Mouse (Mus musculus): ENCODE data around the gene Cox8a.
A peak's percentile ranks its signal among the peaks of the same experiment; 100 is the strongest.

Cox8a gene

DNA sequence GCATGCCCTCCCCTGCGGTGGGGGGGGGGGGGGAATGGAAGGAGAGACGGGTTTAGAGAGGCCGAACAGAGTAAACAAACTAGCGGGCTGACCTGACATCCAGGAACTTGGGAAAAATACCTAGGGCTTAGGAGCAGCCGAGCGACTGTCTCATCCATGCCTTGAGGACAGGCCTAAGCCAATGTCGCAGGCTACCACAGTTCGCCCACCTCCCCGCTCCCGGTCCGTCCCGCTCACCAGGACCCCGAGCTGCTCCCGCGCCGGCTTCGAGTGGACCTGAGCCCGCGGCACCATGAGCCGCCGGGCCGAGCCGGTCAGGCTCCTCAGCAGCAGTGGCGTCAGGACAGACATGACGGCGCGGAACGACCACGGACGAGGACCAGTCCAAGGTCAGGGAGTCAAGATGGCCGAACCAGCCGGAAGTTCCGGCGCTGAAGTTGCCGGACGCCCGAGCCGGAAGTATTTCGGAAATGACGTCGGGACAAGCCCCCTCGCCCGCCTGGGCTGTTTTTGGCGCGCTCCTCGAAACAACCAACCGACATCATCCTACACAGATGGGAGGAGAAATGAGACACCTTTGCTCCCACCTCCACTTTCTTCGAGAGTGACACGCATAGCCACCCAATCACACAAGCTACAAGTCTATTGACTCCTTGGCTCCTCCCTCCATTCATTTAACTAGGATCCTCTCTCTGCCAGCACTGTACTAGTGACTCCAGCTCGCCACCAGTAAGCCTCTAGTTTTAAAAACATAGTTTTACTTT, at the start of gene Cox8a:
Gene Cox8a (minus strand): TSS at position 455 of the 764 bp plus-strand sequence.
- peak; percentile 95 for DNase-seq

- no peak for DNase-seq
Observed at GRCm38 (mm10) chr19:7266421-7266831, 49.0 kb upstream of the Cox8a start.

- DNase-seq, result no peak
Observed at GRCm38 (mm10) chr19:7265478-7266191, 48.2 kb upstream of the Cox8a start.

DNA sequence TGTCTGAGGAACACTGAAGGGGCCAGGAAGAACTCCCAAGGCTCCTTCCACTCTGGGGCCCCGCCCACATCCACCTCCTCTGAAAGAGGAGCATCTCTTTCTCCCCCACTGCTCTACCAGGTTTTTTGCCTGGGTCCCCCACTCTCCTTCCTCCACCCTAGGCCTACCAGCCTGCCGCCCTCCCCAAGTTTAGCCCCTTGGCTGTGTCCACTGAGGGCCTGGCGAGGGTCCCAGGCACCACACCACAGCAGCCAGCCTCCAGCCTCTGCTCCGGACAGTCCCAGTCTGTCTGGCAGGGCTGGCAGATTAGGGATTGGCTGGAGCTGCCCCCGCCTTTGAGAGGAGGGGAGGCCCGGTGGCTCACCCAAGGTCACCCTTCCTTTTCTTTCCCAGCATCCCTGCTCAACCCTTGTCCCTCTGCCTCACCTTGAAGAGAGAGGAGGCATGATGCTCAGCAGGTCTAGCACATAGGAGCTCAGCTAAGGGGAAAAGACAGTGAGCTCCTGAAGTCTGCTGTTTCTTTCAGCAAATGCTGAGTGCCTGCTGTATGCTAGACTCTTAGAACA, 47.4 kb upstream of the Cox8a start:
- DNase-seq, result no peak

GRCm38 (mm10) chr19:7264088-7264765, 46.8 kb upstream of the Cox8a start:
- peak; percentile 92 for DNase-seq

- no peak for DNase-seq
Observed at GRCm38 (mm10) chr19:7262592-7262991, 45.2 kb upstream of the Cox8a start.

DNA sequence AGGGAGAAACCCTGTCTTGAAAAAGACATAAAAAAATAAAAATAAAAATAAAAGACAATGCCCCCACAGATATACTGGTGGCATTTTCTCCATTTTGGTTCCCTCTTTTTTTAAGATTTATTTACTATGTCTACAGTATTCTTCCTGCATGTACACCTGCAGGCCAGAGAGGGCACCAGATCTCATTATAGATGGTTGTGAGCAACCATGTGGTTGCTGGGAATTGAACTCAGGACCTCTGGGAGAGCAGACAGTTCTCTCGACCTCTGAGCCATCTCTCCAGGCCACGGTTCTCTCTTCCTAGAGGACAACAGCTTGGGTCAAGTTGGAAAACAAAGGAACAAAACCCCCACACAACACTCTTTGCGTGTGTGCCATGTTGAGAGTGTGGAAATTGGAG, 44.5 kb upstream of the Cox8a start:
- DNase-seq, result no peak

DNA sequence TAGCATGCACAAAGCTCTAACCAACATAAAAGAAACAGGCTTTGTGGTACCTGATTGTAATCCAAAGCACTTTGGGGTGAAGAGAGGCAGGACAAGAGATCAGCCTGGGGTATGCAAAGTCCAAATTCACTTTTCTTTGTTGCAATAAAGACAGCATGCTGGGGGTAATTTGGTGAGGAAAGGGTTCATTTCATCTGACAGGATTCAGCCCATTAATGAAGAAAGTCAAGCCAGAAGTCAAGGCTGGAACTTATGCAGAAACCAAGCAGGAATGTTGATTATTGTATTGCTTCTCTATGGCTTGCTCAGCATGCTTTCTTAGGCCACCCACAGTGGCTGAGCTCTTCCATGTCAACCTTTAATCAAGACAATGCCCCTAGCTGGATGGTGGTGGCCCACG, 44.1 kb upstream of the Cox8a start:
- no peak for DNase-seq

DNA sequence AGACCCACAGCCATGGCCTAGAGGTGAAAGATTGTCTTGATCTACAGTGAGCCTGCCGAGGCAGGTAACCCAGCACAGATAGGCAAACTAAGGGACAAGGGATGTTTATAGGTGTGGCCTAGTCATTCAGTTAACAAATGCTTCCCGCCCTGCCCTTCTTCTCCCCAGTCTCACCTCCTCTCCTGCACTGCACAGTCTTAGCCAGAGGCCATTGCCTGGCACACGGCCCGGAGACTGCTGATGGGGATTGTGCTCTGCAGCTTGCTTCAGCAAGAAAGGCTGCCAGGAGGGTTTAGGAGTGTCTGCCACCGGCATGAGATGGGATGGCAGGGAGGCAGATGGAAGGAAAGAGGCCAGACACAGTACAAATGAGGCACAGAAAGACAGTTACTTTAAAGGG, 40.5 kb upstream of the Cox8a start:
- no peak for DNase-seq

DNA sequence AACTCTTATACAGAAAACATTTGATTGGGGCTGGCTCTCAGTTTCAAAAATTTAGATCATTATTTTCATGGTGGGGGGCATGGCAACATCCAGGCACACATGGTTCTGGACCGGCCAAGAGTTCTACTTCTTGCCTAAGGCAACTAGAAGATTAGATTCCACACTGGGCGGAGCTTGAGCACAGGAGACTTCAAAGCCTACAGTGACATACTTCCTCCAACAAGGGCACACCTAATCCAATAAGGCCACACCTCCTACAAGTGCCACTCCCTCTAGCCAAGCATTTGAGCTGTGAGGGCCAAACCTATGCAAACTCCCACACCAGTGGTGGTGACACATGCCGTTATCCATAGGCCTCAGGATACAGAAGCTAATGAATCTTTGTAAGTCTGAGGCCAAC, 28.6 kb upstream of the Cox8a start:
- no peak for DNase-seq

- peak; percentile 95 for DNase-seq
Observed at GRCm38 (mm10) chr19:7240782-7241690, 23.6 kb upstream of the Cox8a start, which contains the start of gene Naa40. Gene Naa40 (minus strand): TSS chr19:7241183.

- DNase-seq, result no peak
Observed at GRCm38 (mm10) chr19:7240291-7240690, 22.9 kb upstream of the Cox8a start.

DNA sequence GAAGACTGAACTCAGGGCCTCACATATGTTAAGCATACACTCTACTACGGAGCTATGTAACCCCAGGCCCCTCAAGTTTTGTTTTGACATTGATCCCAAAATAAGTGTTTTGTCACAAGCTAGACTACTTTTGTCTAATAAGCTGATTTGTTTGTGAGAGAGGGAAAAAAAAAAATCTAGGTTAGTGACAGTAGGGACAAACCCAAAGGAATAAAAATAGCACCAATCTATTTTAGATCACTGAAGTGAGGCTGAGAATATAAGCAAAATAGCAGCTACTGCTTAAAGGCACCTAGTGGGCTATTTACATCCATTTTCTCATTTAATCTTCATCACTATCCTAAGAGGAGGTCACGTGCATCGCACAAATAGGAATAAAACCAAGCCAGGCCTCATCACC, 22.2 kb upstream of the Cox8a start:
- DNase-seq, result no peak

- DNase-seq, result no peak
Observed at GRCm38 (mm10) chr19:7236742-7237141, 19.3 kb upstream of the Cox8a start.

DNA sequence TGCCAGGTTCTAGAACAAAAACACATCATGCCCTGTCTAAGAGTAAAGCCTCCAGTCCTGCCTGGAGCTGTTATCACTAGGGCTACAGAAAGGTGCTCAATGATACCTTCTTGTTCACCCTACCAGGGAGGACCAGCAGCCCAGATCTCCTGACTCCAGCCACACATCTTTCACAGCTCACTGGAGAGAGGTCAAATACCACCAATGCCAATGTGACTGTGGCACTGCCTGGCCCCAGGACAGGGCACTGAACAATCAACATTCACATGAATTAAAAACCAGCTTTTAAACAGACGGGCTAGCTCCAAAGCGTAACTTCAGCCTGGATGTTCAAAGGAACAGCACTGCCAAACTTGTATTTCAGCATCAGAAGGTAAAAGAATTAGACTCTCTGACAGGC, 18.6 kb upstream of the Cox8a start:
- no peak for DNase-seq

DNA sequence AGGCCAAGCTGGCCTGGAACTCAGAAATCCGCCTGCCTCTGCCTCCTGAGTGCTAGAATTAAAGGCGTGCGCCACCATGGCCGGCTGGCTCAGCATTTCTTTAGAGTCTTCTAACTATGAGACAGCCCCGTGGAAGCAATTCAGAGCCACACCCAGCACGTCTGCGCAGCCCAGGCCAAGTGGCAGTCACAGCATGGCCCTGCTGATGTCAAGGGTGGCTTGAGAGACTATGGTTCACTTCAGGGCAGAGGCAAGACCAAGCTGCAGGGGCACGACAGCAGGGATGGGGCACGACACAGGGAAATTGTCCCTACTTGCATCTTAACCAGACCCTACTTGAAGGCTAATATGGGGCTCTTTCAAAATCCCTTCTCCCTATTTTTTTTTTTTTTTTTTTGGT, 18.0 kb upstream of the Cox8a start:
- DNase-seq, result no peak

- peak; percentile 82 for DNase-seq
Observed at GRCm38 (mm10) chr19:7234537-7235221, 17.3 kb upstream of the Cox8a start.

DNA sequence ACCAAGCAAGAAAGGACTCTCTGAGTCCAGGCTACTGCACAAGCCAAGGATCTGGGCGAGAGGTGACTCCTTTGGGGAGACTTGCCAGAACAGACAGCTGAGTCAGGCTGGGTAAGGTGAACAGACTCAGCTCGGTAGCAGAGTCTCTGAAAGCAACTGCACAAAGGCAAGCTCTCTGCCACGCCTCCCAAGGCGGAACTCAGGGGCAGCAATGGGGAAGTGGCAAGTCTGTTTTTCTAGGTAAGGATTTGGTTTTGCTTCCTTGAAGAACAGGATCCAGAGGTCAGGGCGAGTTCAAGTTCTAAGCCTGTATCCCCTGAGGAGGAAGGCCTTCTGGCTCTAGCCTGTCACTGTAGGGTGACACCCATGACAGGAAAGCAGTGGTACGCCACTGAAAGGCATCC, 9.1 kb upstream of the Cox8a start:
- no peak for DNase-seq

GRCm38 (mm10) chr19:7225096-7225690, 7.8 kb upstream of the Cox8a start:
- DNase-seq, result no peak

- DNase-seq, result no peak
Observed at GRCm38 (mm10) chr19:7224253-7224652, 6.8 kb upstream of the Cox8a start.

- DNase-seq, result no peak
Observed at GRCm38 (mm10) chr19:7223488-7223887, 6.1 kb upstream of the Cox8a start.

Measured in lung, postnatal 14 days (tissue).